Mouse (Mus musculus): ENCODE measurements around the gene Tyk2. TPM values are rescaled to one million over a fixed set of nuclear protein-coding genes. Genes with fewer than 3 reads are reported as not detected.

Gene Tyk2
- polyA plus RNA-seq, 1 experiment, result 11.4 TPM

- H3K4me3 ChIP-seq (ENCODE audit: control insufficient read depth, low read depth, low read length), result no peak overlapping the region
- no peaks in the 10 kb centered on the region for H3K36me3 ChIP-seq (ENCODE audit: control insufficient read depth, insufficient read depth, low read length)
- no peaks in the 10 kb centered on the region for H3K27me3 ChIP-seq (ENCODE audit: control insufficient read depth, insufficient read depth, low read length)
- TF ChIP-seq CTCF (IDR thresholded peaks at IDR 0.05; ENCODE audit: control insufficient read depth, insufficient read depth, insufficient replicate concordance, low read depth, low read length), result no peak
- TF ChIP-seq POLR2A (IDR thresholded peaks at IDR 0.05; ENCODE audit: control insufficient read depth, low read depth, low read length), result no peak
- H3K27ac ChIP-seq (ENCODE audit: control insufficient read depth, insufficient read depth, low read depth, low read length), result no peak overlapping the region
- peaks cover 22% of the 10 kb centered on the region for H3K4me1 ChIP-seq (ENCODE audit: control insufficient read depth, insufficient read depth, low read length)
These were observed 17.4 kb upstream of the Tyk2 start for GRCm38 (mm10) chr9:21148427-21148826.

- Histone ChIP-seq H3K27ac (ENCODE audit: control insufficient read depth, insufficient read depth, low read depth, low read length) (no peak overlapping the region), H3K4me3 (ENCODE audit: control insufficient read depth, low read depth, low read length) (no peak overlapping the region), H3K27me3 (ENCODE audit: control insufficient read depth, insufficient read depth, low read length) (no peaks in the 10 kb centered on the region), H3K4me1 (ENCODE audit: control insufficient read depth, insufficient read depth, low read length) (peaks cover 7% of the 10 kb centered on the region), H3K36me3 (ENCODE audit: control insufficient read depth, insufficient read depth, low read length) (peaks cover 3% of the 10 kb centered on the region)
- TF ChIP-seq POLR2A (IDR thresholded peaks at IDR 0.05; ENCODE audit: control insufficient read depth, low read depth, low read length) (no peak), CTCF (IDR thresholded peaks at IDR 0.05; ENCODE audit: control insufficient read depth, insufficient read depth, insufficient replicate concordance, low read depth, low read length) (no peak)
These were observed 15.7 kb upstream of the Tyk2 start for GRCm38 (mm10) chr9:21146722-21147121.

GRCm38 (mm10) chr9:21145431-21145830, 14.4 kb upstream of the Tyk2 start:
- Histone ChIP-seq H3K4me3 (ENCODE audit: control insufficient read depth, low read depth, low read length) (no peak overlapping the region), H3K27ac (ENCODE audit: control insufficient read depth, insufficient read depth, low read depth, low read length) (no peak overlapping the region), H3K27me3 (ENCODE audit: control insufficient read depth, insufficient read depth, low read length) (no peaks in the 10 kb centered on the region), H3K4me1 (ENCODE audit: control insufficient read depth, insufficient read depth, low read length) (peaks cover 7% of the 10 kb centered on the region), H3K36me3 (ENCODE audit: control insufficient read depth, insufficient read depth, low read length) (peaks cover 3% of the 10 kb centered on the region)
- TF ChIP-seq CTCF (IDR thresholded peaks at IDR 0.05; ENCODE audit: control insufficient read depth, insufficient read depth, insufficient replicate concordance, low read depth, low read length), result no peak
- no peak for TF ChIP-seq POLR2A (IDR thresholded peaks at IDR 0.05; ENCODE audit: control insufficient read depth, low read depth, low read length)

- Histone ChIP-seq H3K27ac (ENCODE audit: control insufficient read depth, insufficient read depth, low read depth, low read length) (no peak overlapping the region), H3K36me3 (ENCODE audit: control insufficient read depth, insufficient read depth, low read length) (peaks cover 3% of the 10 kb centered on the region)
These were observed 13.3 kb upstream of the Tyk2 start for GRCm38 (mm10) chr9:21144361-21144760.

GRCm38 (mm10) chr9:21141922-21142321, 10.9 kb upstream of the Tyk2 start:
- TF ChIP-seq POLR2A (IDR thresholded peaks at IDR 0.05; ENCODE audit: control insufficient read depth, low read depth, low read length) (no peak), CTCF (IDR thresholded peaks at IDR 0.05; ENCODE audit: control insufficient read depth, insufficient read depth, insufficient replicate concordance, low read depth, low read length) (no peak)
- Histone ChIP-seq H3K4me3 (ENCODE audit: control insufficient read depth, low read depth, low read length) (no peak overlapping the region), H3K36me3 (ENCODE audit: control insufficient read depth, insufficient read depth, low read length) (peaks cover 3% of the 10 kb centered on the region)

More at GRCm38 (mm10) chr9:21144361-21144760, 13.3 kb upstream of the Tyk2 start:
- Histone ChIP-seq H3K27me3 (ENCODE audit: control insufficient read depth, insufficient read depth, low read length) (no peaks in the 10 kb centered on the region), H3K4me1 (ENCODE audit: control insufficient read depth, insufficient read depth, low read length) (peaks cover 5% of the 10 kb centered on the region), H3K4me3 (ENCODE audit: control insufficient read depth, low read depth, low read length) (no peak overlapping the region)
- TF ChIP-seq CTCF (IDR thresholded peaks at IDR 0.05; ENCODE audit: control insufficient read depth, insufficient read depth, insufficient replicate concordance, low read depth, low read length), result no peak
- no peak for TF ChIP-seq POLR2A (IDR thresholded peaks at IDR 0.05; ENCODE audit: control insufficient read depth, low read depth, low read length)

GRCm38 (mm10) chr9:21138386-21138785, 7.3 kb upstream of the Tyk2 start:
- Histone ChIP-seq H3K27me3 (ENCODE audit: control insufficient read depth, insufficient read depth, low read length) (no peaks in the 10 kb centered on the region), H3K27ac (ENCODE audit: control insufficient read depth, insufficient read depth, low read depth, low read length) (no peak overlapping the region), H3K4me3 (ENCODE audit: control insufficient read depth, low read depth, low read length) (no peak overlapping the region), H3K36me3 (ENCODE audit: control insufficient read depth, insufficient read depth, low read length) (peaks cover 3% of the 10 kb centered on the region), H3K4me1 (ENCODE audit: control insufficient read depth, insufficient read depth, low read length) (no peaks in the 10 kb centered on the region)
- TF ChIP-seq POLR2A (IDR thresholded peaks at IDR 0.05; ENCODE audit: control insufficient read depth, low read depth, low read length), result no peak
- no peak for TF ChIP-seq CTCF (IDR thresholded peaks at IDR 0.05; ENCODE audit: control insufficient read depth, insufficient read depth, insufficient replicate concordance, low read depth, low read length)

More at GRCm38 (mm10) chr9:21141922-21142321, 10.9 kb upstream of the Tyk2 start:
- no peaks in the 10 kb centered on the region for H3K4me1 ChIP-seq (ENCODE audit: control insufficient read depth, insufficient read depth, low read length)
- no peak overlapping the region for H3K27ac ChIP-seq (ENCODE audit: control insufficient read depth, insufficient read depth, low read depth, low read length)
- no peaks in the 10 kb centered on the region for H3K27me3 ChIP-seq (ENCODE audit: control insufficient read depth, insufficient read depth, low read length)

GRCm38 (mm10) chr9:21137229-21137628, 6.2 kb upstream of the Tyk2 start:
- TF ChIP-seq POLR2A (IDR thresholded peaks at IDR 0.05; ENCODE audit: control insufficient read depth, low read depth, low read length), result no peak
- TF ChIP-seq CTCF (IDR thresholded peaks at IDR 0.05; ENCODE audit: control insufficient read depth, insufficient read depth, insufficient replicate concordance, low read depth, low read length), result 0 out of 2 replicates have a peak, but pooled peaks have one; percentile 10
- H3K36me3 ChIP-seq (ENCODE audit: control insufficient read depth, insufficient read depth, low read length), result peaks cover 3% of the 10 kb centered on the region

GRCm38 (mm10) chr9:21136401-21136800, 5.4 kb upstream of the Tyk2 start:
- Histone ChIP-seq H3K36me3 (ENCODE audit: control insufficient read depth, insufficient read depth, low read length) (no peaks in the 10 kb centered on the region), H3K27ac (ENCODE audit: control insufficient read depth, insufficient read depth, low read depth, low read length) (no peak overlapping the region), H3K4me1 (ENCODE audit: control insufficient read depth, insufficient read depth, low read length) (no peaks in the 10 kb centered on the region), H3K4me3 (ENCODE audit: control insufficient read depth, low read depth, low read length) (no peak overlapping the region), H3K27me3 (ENCODE audit: control insufficient read depth, insufficient read depth, low read length) (no peaks in the 10 kb centered on the region)
- no peak for TF ChIP-seq POLR2A (IDR thresholded peaks at IDR 0.05; ENCODE audit: control insufficient read depth, low read depth, low read length)
- TF ChIP-seq CTCF (IDR thresholded peaks at IDR 0.05; ENCODE audit: control insufficient read depth, insufficient read depth, insufficient replicate concordance, low read depth, low read length), result no peak

More at GRCm38 (mm10) chr9:21137229-21137628, 6.2 kb upstream of the Tyk2 start:
- no peaks in the 10 kb centered on the region for H3K4me1 ChIP-seq (ENCODE audit: control insufficient read depth, insufficient read depth, low read length)
- no peaks in the 10 kb centered on the region for H3K27me3 ChIP-seq (ENCODE audit: control insufficient read depth, insufficient read depth, low read length)
- no peak overlapping the region for H3K27ac ChIP-seq (ENCODE audit: control insufficient read depth, insufficient read depth, low read depth, low read length)
- no peak overlapping the region for H3K4me3 ChIP-seq (ENCODE audit: control insufficient read depth, low read depth, low read length)

All from testis, adult 2 months (tissue).